Mouse (Mus musculus) lung, postnatal 0 days (tissue): ENCODE data around the gene Alox5.

ENCODE experiments used
- CTCF ChIP-seq: IDR thresholded peaks from 2 replicates; pipeline ENCODE4 v1.5.1; 2016; ENCODE audit warnings: antibody characterized with exemption, mild to moderate bottlenecking
- EP300 ChIP-seq: IDR thresholded peaks from 2 replicates; pipeline ENCODE4 v1.6.1; 2016; ENCODE audit warnings: antibody characterized with exemption, mild to moderate bottlenecking, control low read depth

DNA sequence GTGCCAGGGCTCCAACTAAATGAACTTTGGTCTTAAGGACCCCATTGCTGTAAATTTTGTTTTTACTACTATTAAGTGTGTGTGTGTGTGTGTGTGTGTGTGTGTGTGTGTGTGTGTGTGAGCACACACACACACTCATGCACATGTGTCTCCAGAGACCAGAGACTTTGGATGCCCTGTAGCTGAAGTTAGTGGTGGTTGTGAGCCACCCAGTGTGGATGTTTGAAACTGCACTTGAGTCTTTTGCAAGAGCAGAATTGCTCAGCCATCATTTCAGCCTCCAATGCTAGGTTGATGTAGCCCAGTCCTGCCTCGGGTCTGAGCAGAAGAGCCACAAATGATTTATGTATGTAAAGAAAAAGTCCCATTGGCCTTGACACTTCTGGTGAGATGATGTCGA is 37.3 kb downstream of the Alox5 start:
- TF ChIP-seq CTCF (peak; percentile 65), EP300 (no peak)
